Mouse (Mus musculus): ENCODE results near the gene Cep41. TPM values are rescaled to one million over a fixed set of nuclear protein-coding genes. Genes with fewer than 3 reads are reported as not detected.

The Cep41 gene
- polyA plus RNA-seq, 1 experiment from 2014 or later = 15.5 TPM

- H3K27me3 ChIP-seq = no peaks in the 10 kb centered on the region
- no peaks in the 10 kb centered on the region for H3K9me3 ChIP-seq
- WGBS = 27% methylated on average over 6 of the region's 6 CpGs
- no peak for ATAC-seq
- H3K4me3 ChIP-seq (replicated peaks) = no peak overlapping the region
- H3K36me3 ChIP-seq = no peaks in the 10 kb centered on the region
- H3K9ac ChIP-seq (replicated peaks) = no peak overlapping the region
- H3K4me1 ChIP-seq (replicated peaks) = peaks cover 33% of the 10 kb centered on the region
- H3K27ac ChIP-seq = peak overlapping the region; percentile 54
- H3K4me2 ChIP-seq (replicated peaks) = no peak overlapping the region
Observed at GRCm38 (mm10) chr6:30664776-30665175, 28.8 kb downstream of the Cep41 start.

GRCm38 (mm10) chr6:30658619-30659018 is 34.9 kb downstream of the Cep41 start:
- 74% methylated on average over 9 of the region's 9 CpGs for WGBS
- Histone ChIP-seq H3K27ac (no peak overlapping the region), H3K9me3 (no peaks in the 10 kb centered on the region), H3K4me3 (replicated peaks) (no peak overlapping the region), H3K4me2 (replicated peaks) (no peak overlapping the region), H3K9ac (replicated peaks) (no peak overlapping the region), H3K4me1 (replicated peaks) (peaks cover 28% of the 10 kb centered on the region), H3K36me3 (no peaks in the 10 kb centered on the region), H3K27me3 (no peaks in the 10 kb centered on the region)
- no peak for ATAC-seq

GRCm38 (mm10) chr6:30657279-30657678 is 36.3 kb downstream of the Cep41 start:
- Histone ChIP-seq H3K4me1 (replicated peaks) (peaks cover 42% of the 10 kb centered on the region), H3K4me3 (replicated peaks) (no peak overlapping the region), H3K9me3 (no peaks in the 10 kb centered on the region), H3K27me3 (no peaks in the 10 kb centered on the region), H3K4me2 (replicated peaks) (no peak overlapping the region), H3K27ac (no peak overlapping the region), H3K9ac (replicated peaks) (no peak overlapping the region), H3K36me3 (no peaks in the 10 kb centered on the region)
- ATAC-seq = no peak
- 96% methylated on average over 12 of the region's 12 CpGs for WGBS

GRCm38 (mm10) chr6:30654932-30655331 is 38.6 kb downstream of the Cep41 start:
- Histone ChIP-seq H3K4me3 (replicated peaks) (no peak overlapping the region), H3K27me3 (no peaks in the 10 kb centered on the region), H3K4me1 (replicated peaks) (peaks cover 45% of the 10 kb centered on the region), H3K27ac (peak overlapping the region; percentile 86), H3K9ac (replicated peaks) (0 out of 2 replicates have a peak overlapping the region, but pooled peaks have one; percentile 19), H3K36me3 (no peaks in the 10 kb centered on the region), H3K9me3 (no peaks in the 10 kb centered on the region), H3K4me2 (replicated peaks) (0 out of 2 replicates have a peak overlapping the region, but pooled peaks have one; percentile 3)
- WGBS = 74% methylated on average over 3 of the region's 3 CpGs
- peak; percentile 57 for ATAC-seq

- 11% methylated on average over 6 of the region's 6 CpGs for WGBS
Observed at GRCm38 (mm10) chr6:30654402-30654859, 39.1 kb downstream of the Cep41 start.

GRCm38 (mm10) chr6:30653518-30653917 is 40.0 kb downstream of the Cep41 start:
- no peak for ATAC-seq
- H3K4me1 ChIP-seq (replicated peaks) = peaks cover 51% of the 10 kb centered on the region
- H3K9ac ChIP-seq (replicated peaks) = no peak overlapping the region
- 82% methylated on average over 6 of the region's 6 CpGs for WGBS
- no peak overlapping the region for H3K4me3 ChIP-seq (replicated peaks)
- H3K9me3 ChIP-seq = no peaks in the 10 kb centered on the region
- no peaks in the 10 kb centered on the region for H3K36me3 ChIP-seq
- peak overlapping the region; percentile 86 for H3K27ac ChIP-seq
- H3K4me2 ChIP-seq (replicated peaks) = no peak overlapping the region
- no peaks in the 10 kb centered on the region for H3K27me3 ChIP-seq

More at GRCm38 (mm10) chr6:30654402-30654859, 39.1 kb downstream of the Cep41 start:
- Histone ChIP-seq H3K27ac (peak overlapping the region; percentile 86), H3K36me3 (no peaks in the 10 kb centered on the region), H3K4me3 (replicated peaks) (no peak overlapping the region), H3K4me1 (replicated peaks) (peaks cover 48% of the 10 kb centered on the region), H3K4me2 (replicated peaks) (0 out of 2 replicates have a peak overlapping the region, but pooled peaks have one; percentile 3), H3K9ac (replicated peaks) (0 out of 2 replicates have a peak overlapping the region, but pooled peaks have one; percentile 19), H3K27me3 (no peaks in the 10 kb centered on the region), H3K9me3 (no peaks in the 10 kb centered on the region)
- peak; percentile 61 for ATAC-seq

GRCm38 (mm10) chr6:30652425-30653188 is 40.9 kb downstream of the Cep41 start:
- ATAC-seq = no peak
- Histone ChIP-seq H3K4me2 (replicated peaks) (no peak overlapping the region), H3K36me3 (no peaks in the 10 kb centered on the region), H3K9ac (replicated peaks) (no peak overlapping the region), H3K9me3 (no peaks in the 10 kb centered on the region), H3K27ac (peak overlapping the region; percentile 86), H3K4me1 (replicated peaks) (peaks cover 51% of the 10 kb centered on the region), H3K27me3 (no peaks in the 10 kb centered on the region), H3K4me3 (replicated peaks) (no peak overlapping the region)
- WGBS = 62% methylated on average over 9 of the region's 9 CpGs

GRCm38 (mm10) chr6:30649651-30650296 is 43.8 kb downstream of the Cep41 start:
- H3K36me3 ChIP-seq = no peaks in the 10 kb centered on the region
- H3K9ac ChIP-seq (replicated peaks) = no peak overlapping the region
- no peak overlapping the region for H3K27ac ChIP-seq
- no peak overlapping the region for H3K4me3 ChIP-seq (replicated peaks)
- H3K27me3 ChIP-seq = no peaks in the 10 kb centered on the region
- no peak overlapping the region for H3K4me2 ChIP-seq (replicated peaks)
- 76% methylated on average over 11 of the region's 11 CpGs for WGBS
- peaks cover 34% of the 10 kb centered on the region for H3K4me1 ChIP-seq (replicated peaks)
- no peak for ATAC-seq
- H3K9me3 ChIP-seq = no peaks in the 10 kb centered on the region

- Histone ChIP-seq H3K27ac (no peak overlapping the region), H3K4me2 (replicated peaks) (no peak overlapping the region), H3K9me3 (no peaks in the 10 kb centered on the region), H3K4me1 (replicated peaks) (0 out of 2 replicates have a peak, but pooled peaks cover 10% of the 10 kb centered on the region), H3K9ac (replicated peaks) (no peak overlapping the region), H3K36me3 (no peaks in the 10 kb centered on the region), H3K4me3 (replicated peaks) (no peak overlapping the region), H3K27me3 (no peaks in the 10 kb centered on the region)
- ATAC-seq = no peak
- WGBS = 76% methylated on average over 6 of the region's 6 CpGs
Observed at GRCm38 (mm10) chr6:30645379-30645778, 48.2 kb downstream of the Cep41 start.

GRCm38 (mm10) chr6:30644462-30644861 is 49.1 kb downstream of the Cep41 start:
- H3K27me3 ChIP-seq = no peaks in the 10 kb centered on the region
- no peaks in the 10 kb centered on the region for H3K9me3 ChIP-seq
- 56% methylated on average over 3 of the region's 3 CpGs for whole genome bisulfite sequencing

GRCm38 (mm10) chr6:30643694-30644460 is 49.7 kb downstream of the Cep41 start:
- no peak overlapping the region for H3K4me2 ChIP-seq (replicated peaks)
- H3K9me3 ChIP-seq = no peaks in the 10 kb centered on the region
- no peak overlapping the region for H3K4me3 ChIP-seq (replicated peaks)
- H3K36me3 ChIP-seq = no peaks in the 10 kb centered on the region
- 0 out of 2 replicates have a peak, but pooled peaks cover 2% of the 10 kb centered on the region for H3K4me1 ChIP-seq (replicated peaks)
- ATAC-seq = no peak
- H3K27ac ChIP-seq = no peak overlapping the region
- WGBS = 90% methylated on average over 12 of the region's 12 CpGs
- H3K9ac ChIP-seq (replicated peaks) = no peak overlapping the region
- no peaks in the 10 kb centered on the region for H3K27me3 ChIP-seq

More at GRCm38 (mm10) chr6:30644462-30644861, 49.1 kb downstream of the Cep41 start:
- Histone ChIP-seq H3K27ac (no peak overlapping the region), H3K4me2 (replicated peaks) (no peak overlapping the region), H3K9ac (replicated peaks) (no peak overlapping the region), H3K4me1 (replicated peaks) (0 out of 2 replicates have a peak, but pooled peaks cover 5% of the 10 kb centered on the region), H3K4me3 (replicated peaks) (no peak overlapping the region), H3K36me3 (no peaks in the 10 kb centered on the region)
- no peak for ATAC-seq

All from midbrain, embryonic 13.5 days (tissue).